Mouse (Mus musculus): ENCODE data around the gene Syt2. TPM values are rescaled to one million over a fixed set of nuclear protein-coding genes. Genes with fewer than 3 reads are reported as not detected.

Gene Syt2
- polyA plus RNA-seq, 1 experiment = 0.05 TPM

DNA sequence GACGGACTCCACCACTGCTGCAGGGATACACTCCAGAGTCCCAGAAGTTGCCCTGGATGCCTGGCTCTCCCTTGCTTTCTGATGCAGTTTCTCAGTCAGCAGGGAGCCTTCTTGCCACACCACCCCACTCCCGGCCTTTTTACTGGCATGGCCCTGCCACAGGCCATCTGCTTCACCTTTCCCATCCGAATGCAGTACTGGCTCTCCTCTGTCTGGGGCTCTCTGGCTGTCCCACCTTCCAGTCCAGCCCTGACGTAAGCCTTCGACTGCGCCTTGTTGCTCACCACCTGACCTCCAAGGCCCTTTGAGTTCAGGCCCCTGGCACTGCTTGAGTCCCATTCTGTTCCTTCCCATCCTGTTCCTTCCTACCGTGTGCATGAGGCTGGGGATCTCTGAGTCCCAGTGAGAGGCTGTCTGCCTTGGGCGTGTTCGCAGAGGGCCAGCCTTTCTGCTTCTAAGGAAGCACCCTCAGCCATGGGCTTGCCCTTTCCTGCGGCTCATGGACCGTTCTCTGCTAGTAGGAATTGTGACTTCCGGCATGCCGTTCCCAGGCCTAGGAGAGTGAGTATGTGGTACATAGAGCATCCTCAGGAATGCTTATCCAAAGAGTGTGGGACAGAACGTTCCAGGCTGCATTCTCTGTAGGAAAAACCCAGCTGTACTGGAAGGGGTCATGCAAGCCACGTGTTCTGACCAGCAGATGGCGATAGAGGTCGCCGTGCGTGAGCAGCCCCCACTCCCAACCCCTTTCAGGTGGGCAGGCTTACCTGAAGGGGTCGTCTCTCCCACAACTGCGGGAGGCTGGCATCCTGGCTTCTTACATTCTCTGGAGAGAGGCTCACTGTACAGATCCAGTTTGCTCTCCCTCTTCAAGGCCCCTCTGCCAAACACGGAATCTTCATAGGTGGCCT lies 58.2 kb downstream of the Syt2 start:
- no peaks in the 10 kb centered on the region for H3K27me3 ChIP-seq (ENCODE audit: control insufficient read depth, insufficient read depth, low read length)
- no peak overlapping the region for H3K4me3 ChIP-seq (ENCODE audit: control insufficient read depth, insufficient read depth, low read length)
- H3K27ac ChIP-seq (ENCODE audit: control insufficient read depth, insufficient read depth, low read length) = no peak overlapping the region
- TF ChIP-seq CTCF (IDR thresholded peaks at IDR 0.05; ENCODE audit: borderline replicate concordance, control insufficient read depth, extremely low read depth, insufficient read depth, low read length, poor library complexity) (peak; percentile 94), POLR2A (IDR thresholded peaks at IDR 0.05; ENCODE audit: control insufficient read depth, extremely low read depth, insufficient read depth, low read length, poor library complexity) (no peak)
- no peaks in the 10 kb centered on the region for H3K36me3 ChIP-seq (ENCODE audit: control insufficient read depth, insufficient read depth, low read length)
- DNase-seq = peak; percentile 51
- peaks cover 11% of the 10 kb centered on the region for H3K4me1 ChIP-seq (replicated peaks; ENCODE audit: control insufficient read depth, insufficient read depth, low read length)
- WGBS = 52% methylated on average over 22 of the region's 22 CpGs

DNA sequence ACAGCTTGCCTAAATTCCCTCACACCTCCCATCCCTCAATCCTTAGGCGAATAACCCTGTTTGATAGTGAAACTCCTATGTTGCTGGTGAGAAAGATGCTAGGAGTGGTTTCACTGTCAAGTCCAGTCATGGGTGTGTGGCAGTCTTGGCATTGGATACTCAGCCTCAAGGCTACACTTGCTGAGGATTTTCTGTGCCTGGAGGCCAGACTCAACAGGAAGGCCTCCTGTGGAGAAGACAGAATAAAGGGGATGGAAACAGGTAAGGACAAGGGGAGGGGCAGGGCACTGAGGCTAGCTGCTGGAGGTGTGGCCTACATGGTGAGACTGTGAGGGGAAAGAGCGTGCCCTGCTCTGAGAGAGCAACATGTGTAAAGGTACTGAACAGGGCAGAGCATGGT lies 60.1 kb downstream of the Syt2 start:
- no peaks in the 10 kb centered on the region for H3K27me3 ChIP-seq (ENCODE audit: control insufficient read depth, insufficient read depth, low read length)
- no peak for DNase-seq
- no peak for TF ChIP-seq CTCF (IDR thresholded peaks at IDR 0.05; ENCODE audit: borderline replicate concordance, control insufficient read depth, extremely low read depth, insufficient read depth, low read length, poor library complexity)
- no peak for TF ChIP-seq POLR2A (IDR thresholded peaks at IDR 0.05; ENCODE audit: control insufficient read depth, extremely low read depth, insufficient read depth, low read length, poor library complexity)
- H3K4me1 ChIP-seq (replicated peaks; ENCODE audit: control insufficient read depth, insufficient read depth, low read length) = peaks cover 11% of the 10 kb centered on the region
- WGBS = 97% methylated on average over 2 of the region's 2 CpGs
- H3K36me3 ChIP-seq (ENCODE audit: control insufficient read depth, insufficient read depth, low read length) = no peaks in the 10 kb centered on the region
- no peak overlapping the region for H3K27ac ChIP-seq (ENCODE audit: control insufficient read depth, insufficient read depth, low read length)
- H3K4me3 ChIP-seq (ENCODE audit: control insufficient read depth, insufficient read depth, low read length) = no peak overlapping the region

DNA sequence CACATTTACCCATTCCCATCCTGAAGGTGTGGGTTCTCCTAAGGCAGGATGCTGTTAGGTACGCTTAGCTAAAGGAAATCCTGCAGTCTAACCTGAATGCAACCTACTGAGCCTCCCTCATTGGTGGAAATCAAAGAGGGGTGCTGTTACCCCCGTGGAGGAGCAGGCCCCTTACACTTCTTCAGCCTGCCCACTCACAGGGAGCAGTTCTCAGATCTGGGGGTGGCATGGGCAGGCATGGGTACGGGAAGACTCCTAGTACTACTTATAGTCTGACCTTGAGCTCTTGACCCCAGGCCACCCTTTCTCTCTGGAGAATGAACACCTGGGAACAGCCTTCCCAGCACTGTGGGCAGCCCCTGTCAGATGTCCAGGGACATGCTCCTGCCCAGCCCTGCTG lies 61.0 kb downstream of the Syt2 start:
- H3K27me3 ChIP-seq (ENCODE audit: control insufficient read depth, insufficient read depth, low read length) = no peaks in the 10 kb centered on the region

DNA sequence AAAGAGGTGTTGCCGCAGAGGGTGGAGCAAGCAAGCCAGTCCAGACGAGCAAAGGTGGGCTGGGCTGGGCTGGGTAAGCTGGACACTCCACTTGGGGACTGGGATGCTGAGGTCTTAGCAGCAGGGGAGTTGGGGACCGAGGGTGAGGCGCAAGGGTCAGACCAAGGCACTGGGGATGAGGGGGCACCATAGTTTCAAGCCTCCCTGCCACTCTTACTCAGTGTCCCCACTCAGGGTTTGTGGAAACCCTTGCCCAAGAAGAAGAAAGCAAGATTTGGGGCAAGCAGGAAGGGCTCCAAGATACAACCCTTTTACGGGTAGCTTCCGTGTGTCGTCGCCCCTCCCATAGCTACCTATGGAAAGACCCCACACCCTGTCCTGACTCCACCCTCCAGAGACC lies 61.8 kb downstream of the Syt2 start:
- Histone ChIP-seq H3K4me1 (replicated peaks; ENCODE audit: control insufficient read depth, insufficient read depth, low read length) (peaks cover 11% of the 10 kb centered on the region), H3K27ac (ENCODE audit: control insufficient read depth, insufficient read depth, low read length) (no peak overlapping the region), H3K27me3 (ENCODE audit: control insufficient read depth, insufficient read depth, low read length) (no peaks in the 10 kb centered on the region), H3K4me3 (ENCODE audit: control insufficient read depth, insufficient read depth, low read length) (peak overlapping the region; percentile 57), H3K36me3 (ENCODE audit: control insufficient read depth, insufficient read depth, low read length) (no peaks in the 10 kb centered on the region)
- 23% methylated on average over 8 of the region's 8 CpGs for WGBS
- no peak for TF ChIP-seq POLR2A (IDR thresholded peaks at IDR 0.05; ENCODE audit: control insufficient read depth, extremely low read depth, insufficient read depth, low read length, poor library complexity)
- no peak for TF ChIP-seq CTCF (IDR thresholded peaks at IDR 0.05; ENCODE audit: borderline replicate concordance, control insufficient read depth, extremely low read depth, insufficient read depth, low read length, poor library complexity)
- DNase-seq = peak; percentile 7

More for the DNA sequence above, 61.0 kb downstream of the Syt2 start:
- peaks cover 11% of the 10 kb centered on the region for H3K4me1 ChIP-seq (replicated peaks; ENCODE audit: control insufficient read depth, insufficient read depth, low read length)
- H3K36me3 ChIP-seq (ENCODE audit: control insufficient read depth, insufficient read depth, low read length) = no peaks in the 10 kb centered on the region
- no peak for TF ChIP-seq CTCF (IDR thresholded peaks at IDR 0.05; ENCODE audit: borderline replicate concordance, control insufficient read depth, extremely low read depth, insufficient read depth, low read length, poor library complexity)
- TF ChIP-seq POLR2A (IDR thresholded peaks at IDR 0.05; ENCODE audit: control insufficient read depth, extremely low read depth, insufficient read depth, low read length, poor library complexity) = no peak
- WGBS = 86% methylated on average over 3 of the region's 3 CpGs
- H3K4me3 ChIP-seq (ENCODE audit: control insufficient read depth, insufficient read depth, low read length) = no peak overlapping the region
- no peak for DNase-seq
- H3K27ac ChIP-seq (ENCODE audit: control insufficient read depth, insufficient read depth, low read length) = no peak overlapping the region

DNA sequence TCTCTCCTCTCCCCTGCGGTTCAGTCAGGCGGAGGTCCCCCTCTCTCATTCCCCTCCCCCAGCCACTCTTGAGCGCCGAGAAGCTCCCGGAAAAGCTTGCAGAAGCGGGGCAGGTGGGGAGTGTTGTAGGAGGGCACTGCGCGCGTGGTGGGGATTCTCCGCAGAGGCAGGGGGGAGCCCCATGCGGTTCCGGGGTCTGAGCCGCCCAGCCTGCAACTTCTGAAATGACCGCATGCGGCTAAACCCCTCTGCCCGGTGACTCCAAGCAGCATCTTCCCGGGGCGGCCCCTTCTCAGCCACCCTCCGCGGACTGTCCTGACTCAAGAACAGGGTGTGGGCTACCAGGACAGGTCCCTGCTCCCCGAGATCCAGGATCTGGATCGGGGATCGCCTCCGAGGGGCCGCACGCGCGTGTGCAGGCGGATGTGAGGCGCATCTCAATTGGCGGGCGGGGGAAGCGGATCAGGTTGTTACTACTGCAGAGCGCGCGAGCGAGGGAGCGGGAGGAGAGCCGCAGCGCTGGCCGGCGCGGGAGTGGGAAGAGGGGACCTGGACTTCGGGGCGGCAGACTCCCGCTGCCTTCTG lies 62.4 kb downstream of the Syt2 start:
- no peak for TF ChIP-seq POLR2A (IDR thresholded peaks at IDR 0.05; ENCODE audit: control insufficient read depth, extremely low read depth, insufficient read depth, low read length, poor library complexity)
- peak; percentile 33; the same call in 1 of the 2 replicates for TF ChIP-seq CTCF (IDR thresholded peaks at IDR 0.05; ENCODE audit: borderline replicate concordance, control insufficient read depth, extremely low read depth, insufficient read depth, low read length, poor library complexity)
- Histone ChIP-seq H3K4me1 (replicated peaks; ENCODE audit: control insufficient read depth, insufficient read depth, low read length) (peaks cover 11% of the 10 kb centered on the region), H3K36me3 (ENCODE audit: control insufficient read depth, insufficient read depth, low read length) (no peaks in the 10 kb centered on the region), H3K27ac (ENCODE audit: control insufficient read depth, insufficient read depth, low read length) (no peak overlapping the region), H3K27me3 (ENCODE audit: control insufficient read depth, insufficient read depth, low read length) (no peaks in the 10 kb centered on the region), H3K4me3 (ENCODE audit: control insufficient read depth, insufficient read depth, low read length) (peak overlapping the region; percentile 57)
- peak; percentile 74 for DNase-seq
- 1% methylated on average over 46 of the region's 46 CpGs for WGBS

DNA sequence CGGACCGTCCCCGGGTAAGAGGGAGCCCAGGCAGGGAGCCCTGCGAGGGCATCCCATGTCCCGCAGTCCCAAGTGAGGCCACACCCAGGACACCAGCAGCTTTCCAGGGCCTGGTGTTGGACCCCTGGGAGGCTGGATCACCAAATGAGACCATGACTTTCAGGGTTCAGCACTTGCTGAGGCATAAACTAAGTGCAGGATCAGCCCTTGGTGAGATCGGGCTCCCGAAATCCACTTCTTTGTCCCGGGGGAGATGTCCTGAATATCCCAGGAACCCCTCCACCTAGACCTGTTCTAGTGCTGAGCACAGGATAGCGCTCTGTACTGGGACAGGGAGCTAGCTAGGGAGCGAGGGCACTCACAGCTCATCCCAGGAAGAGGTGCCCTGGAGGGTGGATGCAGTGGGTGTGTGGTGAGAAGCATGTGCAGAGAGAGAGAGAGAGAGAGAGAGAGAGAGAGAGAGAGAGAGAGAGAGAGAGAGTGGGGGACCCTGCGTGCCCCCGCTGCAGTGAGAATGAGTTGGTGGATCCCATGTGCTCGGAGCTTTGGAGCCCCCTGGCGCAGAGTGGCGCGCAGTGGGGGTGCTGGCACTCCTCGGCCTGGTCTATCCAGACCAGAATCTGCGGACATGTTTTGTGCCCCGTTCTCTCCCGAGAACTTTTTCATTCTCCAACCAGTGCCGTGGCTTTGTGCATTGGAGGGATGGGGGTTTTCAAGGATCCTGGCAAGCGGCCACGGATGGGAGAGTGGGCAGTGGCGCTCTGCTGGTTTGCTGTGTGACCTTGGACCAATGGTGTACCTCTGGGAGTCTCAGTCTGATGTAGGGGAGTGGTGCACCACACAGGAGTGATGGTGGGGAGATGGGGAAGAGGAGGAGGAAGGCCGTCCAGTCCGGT lies 63.2 kb downstream of the Syt2 start:
- 61% methylated on average over 25 of the region's 26 CpGs for WGBS
- no peaks in the 10 kb centered on the region for H3K27me3 ChIP-seq (ENCODE audit: control insufficient read depth, insufficient read depth, low read length)
- TF ChIP-seq CTCF (IDR thresholded peaks at IDR 0.05; ENCODE audit: borderline replicate concordance, control insufficient read depth, extremely low read depth, insufficient read depth, low read length, poor library complexity) (no peak), POLR2A (IDR thresholded peaks at IDR 0.05; ENCODE audit: control insufficient read depth, extremely low read depth, insufficient read depth, low read length, poor library complexity) (no peak)
- H3K4me1 ChIP-seq (replicated peaks; ENCODE audit: control insufficient read depth, insufficient read depth, low read length) = peaks cover 11% of the 10 kb centered on the region
- no peaks in the 10 kb centered on the region for H3K36me3 ChIP-seq (ENCODE audit: control insufficient read depth, insufficient read depth, low read length)
- H3K4me3 ChIP-seq (ENCODE audit: control insufficient read depth, insufficient read depth, low read length) = peak overlapping the region; percentile 57
- no peak for DNase-seq
- no peak overlapping the region for H3K27ac ChIP-seq (ENCODE audit: control insufficient read depth, insufficient read depth, low read length)
